8 mouse cellular contexts compared by ENCODE assay signal in the genomic region with DNA sequence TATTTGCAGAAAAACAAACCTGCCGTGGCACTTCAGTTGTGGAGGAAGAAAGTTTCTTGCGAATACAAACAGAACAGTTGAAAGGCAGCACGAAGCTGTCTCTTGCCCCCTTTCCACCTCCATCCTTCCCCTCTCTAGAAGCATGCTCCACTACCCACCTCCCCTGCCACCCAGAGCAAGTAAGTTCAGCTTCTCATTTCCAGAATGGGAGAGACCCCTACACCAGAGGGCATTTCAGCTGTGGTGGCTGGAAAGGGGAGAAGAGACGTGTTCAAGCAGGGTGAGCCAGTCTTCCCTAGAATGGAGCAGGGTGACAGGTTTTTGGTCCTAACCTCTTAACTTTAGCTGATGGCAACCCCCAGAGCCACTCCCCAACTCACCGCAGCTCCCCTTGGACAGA. TPM values are rescaled to one million over a fixed set of nuclear protein-coding genes. Genes with fewer than 3 reads are reported as not detected.
A peak's percentile ranks its signal among the peaks of the same experiment; 100 is the strongest.
DNase-seq lines count a peak whose midpoint lies in the region; ATAC-seq and TF ChIP-seq lines count a peak whose summit lies in the region.

No protein-coding gene starts in this region.

- H3K9ac ChIP-seq in hindbrain, postnatal 0 days (replicated peaks; ENCODE audit: low read length), result peak overlapping the region; percentile 78
- peak overlapping the region; percentile 78 for H3K9ac ChIP-seq in neural tube, embryonic 13.5 days

- H3K4me3 ChIP-seq in hindbrain, postnatal 0 days (ENCODE audit: low read length), result peak overlapping the region; percentile 68
- H3K4me3 ChIP-seq in neural tube, embryonic 13.5 days, result peak overlapping the region; percentile 59

- H3K36me3 ChIP-seq in hindbrain, postnatal 0 days (ENCODE audit: insufficient read depth, low read length), result no peaks in the 10 kb centered on the region
- H3K36me3 ChIP-seq in neural tube, embryonic 13.5 days, result no peaks in the 10 kb centered on the region

- no peaks in the 10 kb centered on the region for H3K27me3 ChIP-seq in hindbrain, postnatal 0 days (ENCODE audit: insufficient read depth, low read length)
- H3K27me3 ChIP-seq in neural tube, embryonic 13.5 days, result peaks cover 12% of the 10 kb centered on the region

- DNase-seq in left cerebral cortex, postnatal 10 days (ENCODE audit: extremely low spot score in 1 of 2, low spot score in 2 of 2), result peak; percentile 11 to 15
- no peak for DNase-seq in left cerebral cortex, adult 11 months (ENCODE audit: low spot score)
- peak; percentile 23 for DNase-seq in embryo, embryonic 9.5 days (ENCODE audit: extremely low spot score)
- DNase-seq in hindbrain, postnatal 0 days (ENCODE audit: low spot score), result peak; percentile 32
- DNase-seq in frontal cortex, adult 2 months (ENCODE audit: extremely low spot score in 1 of 2, low spot score in 1 of 2), result no peak

- TF ChIP-seq CTCF in hindbrain, postnatal 0 days (IDR thresholded peaks at IDR 0.05; ENCODE audit: low read depth), result no peak

- WGBS in hindbrain, postnatal 0 days, result 25% methylated on average over 5 of the region's 5 CpGs
- WGBS in neural tube, embryonic 13.5 days, result 23% methylated on average over 5 of the region's 5 CpGs

- H3K9me3 ChIP-seq in hindbrain, postnatal 0 days (ENCODE audit: low read length), result no peaks in the 10 kb centered on the region
- no peaks in the 10 kb centered on the region for H3K9me3 ChIP-seq in neural tube, embryonic 13.5 days

- peak overlapping the region; percentile 82 for H3K27ac ChIP-seq in hindbrain, postnatal 0 days
- no peak overlapping the region for H3K27ac ChIP-seq in neural tube, embryonic 13.5 days (replicated peaks)

- ATAC-seq in hindbrain, postnatal 0 days, result 0 out of 2 replicates have a peak, but pooled peaks have one; percentile 17
- ATAC-seq in neural tube, embryonic 13.5 days (ENCODE audit: low read depth), result 0 out of 2 replicates have a peak, but pooled peaks have one; percentile 28
- no peak for ATAC-seq in activated CD4-positive, CD25-positive, alpha-beta regulatory T cell, adult 4 months
- ATAC-seq in inflammation-experienced regulatory T-cells, adult 6 months, result no peak

- peak overlapping the region; percentile 77 for H3K4me2 ChIP-seq in hindbrain, postnatal 0 days (ENCODE audit: low read depth, low read length)
- peak overlapping the region; percentile 66 for H3K4me2 ChIP-seq in neural tube, embryonic 13.5 days

- intact Hi-C loops in left cerebral cortex, postnatal 10 days (cut with DNase I), result loop anchor here (5.0 to 10.0 kb wide), 3 partner anchors 1163 to 1317 kb away; no protein-coding TSS in a partner anchor

- H3K4me1 ChIP-seq in hindbrain, postnatal 0 days (ENCODE audit: insufficient read depth, low read length), result no peaks in the 10 kb centered on the region
- H3K4me1 ChIP-seq in neural tube, embryonic 13.5 days (replicated peaks), result peaks cover 14% of the 10 kb centered on the region

RNA-seq across cellular contexts. Expression of gene Gabra1, which starts 1.3 kb away (rescaled TPM):
- total RNA-seq in left cerebral cortex, postnatal 10 days (2021), result 100 to 1,000 TPM; 298 to 314 TPM
- total RNA-seq in hindbrain, postnatal 0 days (2014; rRNA removed), result 23.9 and 31.3 TPM in 2 replicates
- 25.8 and 27.9 TPM in 2 replicates for polyA plus RNA-seq in hindbrain, postnatal 0 days (2015; fragmentation: Nextera tagmentation; extraction: Ambion mirVana)
- 2.8 and 3.0 TPM in 2 replicates for polyA plus RNA-seq in neural tube, embryonic 13.5 days (2015; fragmentation: Nextera tagmentation; extraction: Ambion mirVana)
- under 1 TPM in 1 of 2 experiments, not detected in 1; 0.16 TPM for polyA plus RNA-seq in activated CD4-positive, CD25-positive, alpha-beta regulatory T cell, adult 4 months (2017; shearing (Covaris generic))
- polyA plus RNA-seq in frontal cortex, adult 2 months (2012; rRNA removed), result 113 and 124 TPM in 2 replicates
- polyA plus RNA-seq in inflammation-experienced regulatory T-cells, adult 6 months (2017; shearing (Covaris generic)), result not detected

Comparison
In these comparisons a context has a peak if more than half of its experiments do, and no peak if none do; other contexts are left out.
1. DNase-seq: peak in left cerebral cortex, postnatal 10 days (2 of 2), embryo, embryonic 9.5 days (single experiment) and hindbrain, postnatal 0 days (single experiment); none in left cerebral cortex, adult 11 months (single experiment) and frontal cortex, adult 2 months (0 of 2).
2. ATAC-seq: peak in hindbrain, postnatal 0 days (single experiment) and neural tube, embryonic 13.5 days (single experiment); none in activated CD4-positive, CD25-positive, alpha-beta regulatory T cell, adult 4 months (single experiment) and inflammation-experienced regulatory T-cells, adult 6 months (single experiment).